Mouse (Mus musculus) midbrain, embryonic 14.5 days (tissue): ENCODE results near the gene Prkab2. TPM values are rescaled to one million over a fixed set of nuclear protein-coding genes. Genes with fewer than 3 reads are reported as not detected.

Source experiments
- ATAC-seq: fragments of 200-750 bp; cut with Nextera tagmentation; 2 replicates; pipeline ENCODE4 v1.8.0; 2017; ENCODE audit warnings: moderate number of reproducible peaks, moderate library complexity; ENCODE audit not compliant: low FRiP score, low TSS enrichment
- DNase-seq: peaks from one replicate; pipeline ENCODE4 v3.0.0-alpha.2; 2015
- H3K27ac ChIP-seq: fragments of 300-500 bp; sonication (generic); replicated peaks from 2 replicates; pipeline ENCODE4 v1.5.1; 2014; ENCODE audit warnings: mild to moderate bottlenecking, low read depth, low read length, moderate library complexity
- H3K27me3 ChIP-seq: fragments of 300-500 bp; sonication (generic); 2 replicates; pipeline ENCODE4 v1.6.1; 2014; ENCODE audit warnings: low read length, control low read depth, mixed read lengths; ENCODE audit not compliant: control insufficient read depth, insufficient read depth
- H3K36me3 ChIP-seq: fragments of 300-500 bp; sonication (generic); 2 replicates; pipeline ENCODE4 v1.6.1; 2014; ENCODE audit warnings: low read length, control low read depth; ENCODE audit not compliant: control insufficient read depth, insufficient read depth
- H3K4me1 ChIP-seq: fragments of 300-500 bp; sonication (generic); 2 replicates; pipeline ENCODE4 v1.6.1; 2014; ENCODE audit warnings: mild to moderate bottlenecking, antibody characterized with exemption, low read length, control low read depth; ENCODE audit not compliant: control insufficient read depth, insufficient read depth
- H3K4me2 ChIP-seq: fragments of 300-500 bp; sonication (generic); 2 replicates; pipeline ENCODE4 v1.6.1; 2014; ENCODE audit warnings: mild to moderate bottlenecking, low read length, moderate library complexity
- H3K4me3 ChIP-seq: fragments of 300-500 bp; sonication (generic); replicated peaks from 2 replicates; pipeline ENCODE4 v1.5.1; 2014; ENCODE audit warnings: low read depth, low read length
- H3K9ac ChIP-seq: fragments of 300-500 bp; sonication (generic); replicated peaks from 2 replicates; pipeline ENCODE4 v1.6.1; 2014; ENCODE audit warnings: mild to moderate bottlenecking, low read length, moderate library complexity
- H3K9me3 ChIP-seq: fragments of 300-500 bp; sonication (generic); 2 replicates; pipeline ENCODE4 v1.6.1; 2016; ENCODE audit warnings: low read length, control low read depth, mixed read lengths; ENCODE audit not compliant: control insufficient read depth
- WGBS: fragments of 180-500 bp; shearing (Covaris S2); extraction: QIAGEN DNeasy Blood & Tissue Kit; methylation state at CpG from one replicate; pipeline ENCODE4 v1.1.7; 2014; 5-methylcytosine and 5-hydroxymethylcytosine counted together
- polyA plus RNA-seq: library from polyadenylated mRNA; unstranded; fragments of >200 nt; fragmentation: Nextera tagmentation; extraction: Ambion mirVana; gene quantifications from 2 replicates; pipeline ENCODE4 v1.2.1, GENCODE M21; 2014

Gene Prkab2
- polyA plus RNA-seq, 1 experiment from 2014 or later: 8.9 TPM

GRCm38 (mm10) chr3:97691443-97692017 is 33.5 kb downstream of the Prkab2 start:
- Histone ChIP-seq H3K9ac (no peak overlapping the region), H3K27me3 (no peaks in the 10 kb centered on the region), H3K4me3 (no peak overlapping the region), H3K36me3 (0 out of 2 replicates have a peak, but pooled peaks cover 25% of the 10 kb centered on the region), H3K4me1 (no peaks in the 10 kb centered on the region), H3K27ac (no peak overlapping the region; the same call in 1 of the 2 replicates), H3K4me2 (no peak overlapping the region), H3K9me3 (no peaks in the 10 kb centered on the region)
- DNase-seq (no peak), ATAC-seq (no peak)
- 61% methylated on average over 12 of the region's 12 CpGs for WGBS

- ATAC-seq: no peak
- WGBS: 90% methylated on average over 6 of the region's 6 CpGs
- H3K4me2 ChIP-seq: no peak overlapping the region
Measured at GRCm38 (mm10) chr3:97693806-97694205, 35.8 kb downstream of the Prkab2 start.

GRCm38 (mm10) chr3:97696866-97697265 is 38.9 kb downstream of the Prkab2 start:
- WGBS: 84% methylated on average over 9 of the region's 9 CpGs
- no peak for DNase-seq
- Histone ChIP-seq H3K4me1 (no peaks in the 10 kb centered on the region), H3K4me3 (no peak overlapping the region), H3K9me3 (no peaks in the 10 kb centered on the region), H3K9ac (no peak overlapping the region), H3K27ac (no peak overlapping the region), H3K4me2 (no peak overlapping the region), H3K27me3 (no peaks in the 10 kb centered on the region), H3K36me3 (peaks cover 16% of the 10 kb centered on the region)
- ATAC-seq: no peak

More at GRCm38 (mm10) chr3:97693806-97694205, 35.8 kb downstream of the Prkab2 start:
- Histone ChIP-seq H3K27ac (no peak overlapping the region), H3K4me3 (no peak overlapping the region), H3K9me3 (no peaks in the 10 kb centered on the region), H3K27me3 (no peaks in the 10 kb centered on the region), H3K9ac (no peak overlapping the region), H3K4me1 (no peaks in the 10 kb centered on the region), H3K36me3 (0 out of 2 replicates have a peak, but pooled peaks cover 25% of the 10 kb centered on the region)
- no peak for DNase-seq

- no peak overlapping the region for H3K4me2 ChIP-seq
- H3K27me3 ChIP-seq: no peaks in the 10 kb centered on the region
- H3K9ac ChIP-seq: no peak overlapping the region
- H3K4me1 ChIP-seq: no peaks in the 10 kb centered on the region
- peaks cover 16% of the 10 kb centered on the region for H3K36me3 ChIP-seq
- H3K9me3 ChIP-seq: no peaks in the 10 kb centered on the region
- H3K4me3 ChIP-seq: no peak overlapping the region
- ATAC-seq (no peak), DNase-seq (no peak)
- 83% methylated on average over 9 of the region's 9 CpGs for WGBS
- no peak overlapping the region for H3K27ac ChIP-seq
Measured at GRCm38 (mm10) chr3:97697291-97697690, 39.3 kb downstream of the Prkab2 start.

- H3K36me3 ChIP-seq: peaks cover 10% of the 10 kb centered on the region
Measured at GRCm38 (mm10) chr3:97699061-97699460, 41.1 kb downstream of the Prkab2 start.

GRCm38 (mm10) chr3:97701198-97701597 is 43.2 kb downstream of the Prkab2 start:
- ATAC-seq (no peak), DNase-seq (no peak)
- H3K27ac ChIP-seq: no peak overlapping the region
- no peak overlapping the region for H3K4me2 ChIP-seq
- no peak overlapping the region for H3K9ac ChIP-seq
- no peaks in the 10 kb centered on the region for H3K27me3 ChIP-seq
- H3K9me3 ChIP-seq: no peaks in the 10 kb centered on the region
- H3K36me3 ChIP-seq: peaks cover 8% of the 10 kb centered on the region
- WGBS: 69% methylated on average over 3 of the region's 3 CpGs
- H3K4me3 ChIP-seq: no peak overlapping the region
- H3K4me1 ChIP-seq: no peaks in the 10 kb centered on the region

More at GRCm38 (mm10) chr3:97699061-97699460, 41.1 kb downstream of the Prkab2 start:
- DNase-seq (no peak), ATAC-seq (no peak)
- H3K9me3 ChIP-seq: no peaks in the 10 kb centered on the region
- no peak overlapping the region for H3K4me3 ChIP-seq
- no peak overlapping the region for H3K27ac ChIP-seq
- no peaks in the 10 kb centered on the region for H3K27me3 ChIP-seq
- H3K4me2 ChIP-seq: no peak overlapping the region
- H3K9ac ChIP-seq: no peak overlapping the region
- no peaks in the 10 kb centered on the region for H3K4me1 ChIP-seq
- WGBS: 83% methylated on average over 3 of the region's 3 CpGs

- WGBS: 93% methylated on average over 11 of the region's 11 CpGs
- no peak overlapping the region for H3K4me3 ChIP-seq
- H3K27me3 ChIP-seq: no peaks in the 10 kb centered on the region
- DNase-seq: no peak
- no peak overlapping the region for H3K27ac ChIP-seq
- no peak overlapping the region for H3K4me2 ChIP-seq
- H3K9me3 ChIP-seq: no peaks in the 10 kb centered on the region
- ATAC-seq: no peak
- no peaks in the 10 kb centered on the region for H3K4me1 ChIP-seq
- no peak overlapping the region for H3K9ac ChIP-seq
- peaks cover 8% of the 10 kb centered on the region for H3K36me3 ChIP-seq
Measured at GRCm38 (mm10) chr3:97702448-97703080, 44.6 kb downstream of the Prkab2 start.

- Histone ChIP-seq H3K36me3 (peaks cover 12% of the 10 kb centered on the region), H3K27ac (no peak overlapping the region), H3K27me3 (no peaks in the 10 kb centered on the region), H3K4me2 (no peak overlapping the region), H3K9ac (no peak overlapping the region), H3K4me3 (no peak overlapping the region), H3K9me3 (no peaks in the 10 kb centered on the region), H3K4me1 (no peaks in the 10 kb centered on the region)
- ATAC-seq (no peak), DNase-seq (no peak)
- 86% methylated on average over 3 of the region's 3 CpGs for WGBS
Measured at GRCm38 (mm10) chr3:97705508-97705907, 47.5 kb downstream of the Prkab2 start.

GRCm38 (mm10) chr3:97706561-97706960 is 48.6 kb downstream of the Prkab2 start:
- ATAC-seq (no peak), DNase-seq (no peak)
- Histone ChIP-seq H3K27me3 (no peaks in the 10 kb centered on the region), H3K9me3 (no peaks in the 10 kb centered on the region), H3K4me3 (no peak overlapping the region), H3K27ac (no peak overlapping the region), H3K4me2 (no peak overlapping the region), H3K9ac (no peak overlapping the region), H3K4me1 (no peaks in the 10 kb centered on the region), H3K36me3 (peaks cover 6% of the 10 kb centered on the region)
- WGBS: 92% methylated on average over 4 of the region's 4 CpGs
